Mouse (Mus musculus) liver, adult 2 months (tissue): ENCODE results near the gene Slc17a8.

Experiments used
- CTCF ChIP-seq: fragments of 200-500 bp; IDR thresholded peaks from 2 replicates; pipeline ENCODE4 v1.5.1; 2011; ENCODE audit warnings: low read depth, low read length, control low read depth
- POLR2A ChIP-seq: fragments of 200-500 bp; IDR thresholded peaks from 2 replicates; pipeline ENCODE4 v1.6.1; 2011; ENCODE audit warnings: low read length, control low read depth; ENCODE audit not compliant: insufficient read depth; ENCODE audit errors: extremely low read depth

GRCm38 (mm10) chr10:89584709-89585108 lies 36.3 kb downstream of the Slc17a8 start:
- TF ChIP-seq CTCF (no peak), POLR2A (no peak)
